Mouse (Mus musculus) liver, embryonic 14.5 days (tissue): Measurements from ENCODE around the gene Sphkap. TPM values are rescaled to one million over a fixed set of nuclear protein-coding genes. Genes with fewer than 3 reads are reported as not detected.

Experiments used
- ATAC-seq: fragments of 200-750 bp; cut with Nextera tagmentation; 2 replicates; pipeline ENCODE4 v1.8.0; 2017; ENCODE audit warnings: moderate number of reproducible peaks, mild to moderate bottlenecking, moderate library complexity; ENCODE audit not compliant: insufficient read depth
- DNase-seq, 3 experiments: peaks; one replicate each; pipeline ENCODE4 v3.0.0-alpha.2; 2012 to 2013; ENCODE audit warnings: low read depth in 3 of 3, low spot score in 3 of 3
- H3K27ac ChIP-seq: fragments of 300-500 bp; sonication (generic); 2 replicates; pipeline ENCODE4 v1.5.1; 2014; ENCODE audit warnings: moderate library complexity, mild to moderate bottlenecking, control low read depth, inconsistent platforms
- H3K27me3 ChIP-seq: fragments of 300-500 bp; sonication (generic); 2 replicates; pipeline ENCODE4 v1.6.1; 2014; ENCODE audit warnings: mild to moderate bottlenecking, low read length, moderate library complexity; ENCODE audit not compliant: control insufficient read depth, insufficient read depth
- H3K36me3 ChIP-seq: fragments of 300-500 bp; sonication (generic); replicated peaks from 2 replicates; pipeline ENCODE4 v1.6.1; 2014; ENCODE audit warnings: low read depth; ENCODE audit not compliant: control insufficient read depth, insufficient read depth
- H3K4me1 ChIP-seq, 2 experiments: fragments of 200-500 bp in 1 of 2; fragments of 300-500 bp in 1 of 2; sonication (generic) in 1 of 2; replicated peaks; 2 replicates each; pipeline ENCODE4 v1.6.1; 2012 to 2014; ENCODE audit warnings: antibody characterized with exemption in 1 of 2, inconsistent platforms in 1 of 2, low read length in 1 of 2; ENCODE audit not compliant: control insufficient read depth in 2 of 2, insufficient read depth in 2 of 2
- H3K4me2 ChIP-seq: fragments of 300-500 bp; sonication (generic); 2 replicates; pipeline ENCODE4 v1.6.1; 2014; ENCODE audit warnings: low read depth, mild to moderate bottlenecking, control low read depth, moderate library complexity
- H3K4me3 ChIP-seq, 2 experiments: fragments of 200-500 bp in 1 of 2; fragments of 300-500 bp in 1 of 2; sonication (generic) in 1 of 2; 2 replicates each; pipeline ENCODE4 v1.5.1; 2012 to 2014; ENCODE audit warnings: low read depth in 2 of 2, low read length in 2 of 2, mild to moderate bottlenecking in 2 of 2, control low read depth in 1 of 2, inconsistent platforms in 1 of 2, moderate library complexity in 1 of 2; ENCODE audit not compliant: insufficient read depth in 1 of 2
- H3K9ac ChIP-seq: fragments of 300-500 bp; sonication (generic); replicated peaks from 2 replicates; pipeline ENCODE4 v1.6.1; 2014; ENCODE audit warnings: mild to moderate bottlenecking, control low read depth, moderate library complexity
- H3K9me3 ChIP-seq: fragments of 300-500 bp; sonication (generic); 2 replicates; pipeline ENCODE4 v1.6.1; 2016; ENCODE audit warnings: low read length, mixed read lengths; ENCODE audit not compliant: control insufficient read depth
- CTCF ChIP-seq: IDR thresholded peaks from 2 replicates; pipeline ENCODE4 v1.5.1; 2016; ENCODE audit warnings: antibody characterized with exemption, low read depth, control low read depth
- EP300 ChIP-seq: IDR thresholded peaks from 2 replicates; pipeline ENCODE4 v1.6.1; 2016; ENCODE audit warnings: antibody characterized with exemption, low read depth
- WGBS: fragments of 180-500 bp; shearing (Covaris S2); extraction: QIAGEN DNeasy Blood & Tissue Kit; methylation state at CpG from one replicate; pipeline ENCODE4 v1.1.7; 2014; ENCODE audit not compliant: insufficient replicate concordance; 5-methylcytosine and 5-hydroxymethylcytosine counted together
- polyA plus RNA-seq, 2 experiments: library from polyadenylated mRNA; depleted of rRNA in 1 of 2; stranded (reverse) in 1 of 2; unstranded in 1 of 2; fragments of >200 nt; fragmentation: Nextera tagmentation in 1 of 2; extraction: Ambion mirVana in 1 of 2; gene quantifications; 2 replicates each; pipeline versions ENCODE4 v1.2.1 to v1.2.3; 2012 to 2014

Sphkap gene
- polyA plus RNA-seq, 2 experiments, result 0.01 to 0.06 TPM

GRCm38 (mm10) chr1:83389419-83389818, 18.6 kb downstream of the Sphkap start:
- Histone ChIP-seq H3K9ac (no peak overlapping the region), H3K27me3 (no peaks in the 10 kb centered on the region), H3K4me1 (no peaks in the 10 kb centered on the region), H3K4me3 (no peak overlapping the region), H3K9me3 (no peaks in the 10 kb centered on the region), H3K27ac (no peak overlapping the region), H3K36me3 (no peaks in the 10 kb centered on the region), H3K4me2 (no peak overlapping the region)
- TF ChIP-seq CTCF (no peak), EP300 (no peak)
- no peak for DNase-seq
- WGBS, result 45% methylated on average over 4 of the region's 4 CpGs
- ATAC-seq, result no peak

- no peak overlapping the region for H3K4me3 ChIP-seq
- 52% methylated on average over 1 of the region's 1 CpGs for WGBS
- no peaks in the 10 kb centered on the region for H3K27me3 ChIP-seq
- no peaks in the 10 kb centered on the region for H3K4me1 ChIP-seq
- H3K27ac ChIP-seq, result no peak overlapping the region
- no peak overlapping the region for H3K4me2 ChIP-seq
- no peak for DNase-seq
- ATAC-seq, result no peak
- no peaks in the 10 kb centered on the region for H3K36me3 ChIP-seq
- H3K9me3 ChIP-seq, result no peaks in the 10 kb centered on the region
- TF ChIP-seq CTCF, result no peak
- TF ChIP-seq EP300, result no peak
- no peak overlapping the region for H3K9ac ChIP-seq
Measured at GRCm38 (mm10) chr1:83377404-83377803, 30.6 kb downstream of the Sphkap start.

- Histone ChIP-seq H3K9ac (no peak overlapping the region), H3K4me1 (no peaks in the 10 kb centered on the region), H3K4me3 (no peak overlapping the region), H3K4me2 (no peak overlapping the region), H3K36me3 (no peaks in the 10 kb centered on the region), H3K27me3 (no peaks in the 10 kb centered on the region), H3K27ac (no peak overlapping the region), H3K9me3 (no peaks in the 10 kb centered on the region)
- ATAC-seq, result no peak
- WGBS, result 65% methylated on average over 5 of the region's 5 CpGs
- DNase-seq, result no peak
- TF ChIP-seq EP300, result no peak
- no peak for TF ChIP-seq CTCF
Measured at GRCm38 (mm10) chr1:83366456-83366855, 41.5 kb downstream of the Sphkap start.

- Histone ChIP-seq H3K27ac (no peak overlapping the region), H3K4me1 (no peaks in the 10 kb centered on the region), H3K36me3 (no peaks in the 10 kb centered on the region), H3K4me3 (no peak overlapping the region), H3K4me2 (no peak overlapping the region), H3K9ac (no peak overlapping the region), H3K9me3 (no peaks in the 10 kb centered on the region), H3K27me3 (no peaks in the 10 kb centered on the region)
- 48% methylated on average over 6 of the region's 6 CpGs for WGBS
- TF ChIP-seq CTCF (no peak), EP300 (no peak)
- DNase-seq (no peak), ATAC-seq (no peak)
Measured at GRCm38 (mm10) chr1:83362168-83362567, 45.8 kb downstream of the Sphkap start.

GRCm38 (mm10) chr1:83346453-83346852, 61.5 kb downstream of the Sphkap start:
- H3K9ac ChIP-seq, result no peak overlapping the region
- ATAC-seq, result no peak

GRCm38 (mm10) chr1:83345572-83345971, 62.4 kb downstream of the Sphkap start:
- Histone ChIP-seq H3K27me3 (no peaks in the 10 kb centered on the region), H3K9ac (no peak overlapping the region), H3K4me2 (no peak overlapping the region), H3K4me1 (no peaks in the 10 kb centered on the region), H3K4me3 (no peak overlapping the region), H3K9me3 (no peaks in the 10 kb centered on the region), H3K27ac (no peak overlapping the region), H3K36me3 (no peaks in the 10 kb centered on the region)
- 80% methylated on average over 14 of the region's 14 CpGs for WGBS
- DNase-seq (no peak), ATAC-seq (no peak)
- TF ChIP-seq EP300 (no peak), CTCF (no peak)

More at GRCm38 (mm10) chr1:83346453-83346852, 61.5 kb downstream of the Sphkap start:
- no peak overlapping the region for H3K4me2 ChIP-seq
- TF ChIP-seq EP300 (no peak), CTCF (no peak)
- 60% methylated on average over 1 of the region's 1 CpGs for WGBS
- no peaks in the 10 kb centered on the region for H3K27me3 ChIP-seq
- no peak overlapping the region for H3K27ac ChIP-seq
- H3K36me3 ChIP-seq, result no peaks in the 10 kb centered on the region
- H3K9me3 ChIP-seq, result no peaks in the 10 kb centered on the region
- H3K4me3 ChIP-seq, result no peak overlapping the region
- no peaks in the 10 kb centered on the region for H3K4me1 ChIP-seq
- DNase-seq, result no peak
